In genomic region chr19:29984208-29985005, GRCm38 (mm10) we compare ENCODE assay signal across 11 mouse cellular contexts. TPM values are rescaled to one million over a fixed set of nuclear protein-coding genes. Genes with fewer than 3 reads are reported as not detected.
A peak's percentile ranks its signal among the peaks of the same experiment; 100 is the strongest.
DNase-seq lines count a peak whose midpoint lies in the region; ATAC-seq and TF ChIP-seq lines count a peak whose summit lies in the region.
"Had no signal": no experiment of that assay in that cellular context is flagged by ENCODE, and none has a peak within 500 bp of the region (broad histone marks: within the 10 kb centered on the region; RNA-seq: fewer than 3 reads in every experiment).

No protein-coding gene starts in this region.

- TF ChIP-seq CTCF in liver, postnatal 0 days (IDR thresholded peaks at IDR 0.05; ENCODE audit: low read depth): no peak

- peak; percentile 29 for DNase-seq in liver, postnatal 0 days
- DNase-seq in liver, embryonic 11.5 days (ENCODE audit: low spot score): no peak
- DNase-seq in adrenal gland, adult 8-10 months: peak; percentile 50
- peak; percentile 91 to 94 for DNase-seq in kidney, adult 8-10 months
- DNase-seq in testis, postnatal 10 days (ENCODE audit: low spot score): peak; percentile 76
- no peak for DNase-seq in thymus, postnatal 25 days
- DNase-seq in MN1 (ENCODE audit: low spot score): no peak
- DNase-seq: gastrocnemius, postnatal 25 days had no signal

- no peak overlapping the region for H3K4me2 ChIP-seq in liver, postnatal 0 days (ENCODE audit: low read depth, low read length)
- H3K4me2 ChIP-seq in liver, embryonic 11.5 days: no peak overlapping the region
- H3K4me2 ChIP-seq: limb, embryonic 12.5 days had no signal

- WGBS in liver, postnatal 0 days (ENCODE audit: insufficient replicate concordance): 71% methylated on average over 16 of the region's 16 CpGs
- WGBS in liver, embryonic 11.5 days: 77% methylated on average over 16 of the region's 16 CpGs

- no peak for ATAC-seq in liver, postnatal 0 days
- ATAC-seq in liver, embryonic 11.5 days (replicated peaks; ENCODE audit: low FRiP score): no peak

- no peak overlapping the region for H3K4me3 ChIP-seq in liver, postnatal 0 days (ENCODE audit: low read depth, low read length)
- no peak overlapping the region for H3K4me3 ChIP-seq in liver, embryonic 11.5 days (ENCODE audit: low read depth, low read length)
- H3K4me3 ChIP-seq: limb, embryonic 12.5 days had no signal

- H3K4me1 ChIP-seq in liver, postnatal 0 days (ENCODE audit: insufficient read depth): no peaks in the 10 kb centered on the region
- no peaks in the 10 kb centered on the region for H3K4me1 ChIP-seq in liver, embryonic 11.5 days (replicated peaks; ENCODE audit: control insufficient read depth, insufficient read depth, low read length)
- H3K4me1 ChIP-seq: limb, embryonic 12.5 days had no signal

- H3K27ac ChIP-seq in liver, postnatal 0 days (ENCODE audit: low read depth): no peak overlapping the region
- H3K27ac ChIP-seq in liver, embryonic 11.5 days (ENCODE audit: low read depth, low read length): no peak overlapping the region
- H3K27ac ChIP-seq: limb, embryonic 12.5 days; macrophage had no signal

- no peak for TF ChIP-seq EP300 in liver, postnatal 0 days (IDR thresholded peaks at IDR 0.05; ENCODE audit: low read depth)

- H3K36me3 ChIP-seq in liver, postnatal 0 days (replicated peaks; ENCODE audit: insufficient read depth, low read length): no peaks in the 10 kb centered on the region
- H3K36me3 ChIP-seq in liver, embryonic 11.5 days (ENCODE audit: control insufficient read depth, insufficient read depth, low read length): no peaks in the 10 kb centered on the region
- H3K36me3 ChIP-seq: limb, embryonic 12.5 days had no signal

- H3K27me3 ChIP-seq in liver, postnatal 0 days (ENCODE audit: insufficient read depth, low read length): no peaks in the 10 kb centered on the region
- no peaks in the 10 kb centered on the region for H3K27me3 ChIP-seq in liver, embryonic 11.5 days (replicated peaks; ENCODE audit: control insufficient read depth, insufficient read depth, low read length)
- H3K27me3 ChIP-seq: limb, embryonic 12.5 days had no signal

- H3K9me3 ChIP-seq in liver, postnatal 0 days (ENCODE audit: low read length): no peaks in the 10 kb centered on the region
- H3K9me3 ChIP-seq in liver, embryonic 11.5 days (ENCODE audit: control insufficient read depth, low read length): no peaks in the 10 kb centered on the region
- H3K9me3 ChIP-seq: limb, embryonic 12.5 days had no signal

- H3K9ac ChIP-seq in liver, postnatal 0 days (replicated peaks): no peak overlapping the region
- no peak overlapping the region for H3K9ac ChIP-seq in liver, embryonic 11.5 days (ENCODE audit: low read depth, low read length)
- H3K9ac ChIP-seq: limb, embryonic 12.5 days had no signal

RNA-seq across cellular contexts. Expression of gene Trpd52l3, which starts 19.2 kb away (rescaled TPM):
- not detected in 2 replicates for polyA plus RNA-seq in liver, postnatal 0 days (2015; fragmentation: Nextera tagmentation; extraction: Ambion mirVana)
- not detected in 2 replicates for polyA plus RNA-seq in liver, embryonic 11.5 days (2014; fragmentation: Nextera tagmentation; extraction: Ambion mirVana)
- total RNA-seq in adrenal gland, adult 8-10 months (2022): not detected
- total RNA-seq: gastrocnemius, postnatal 25 days; heart, postnatal 14 days had no signal
- polyA plus RNA-seq: limb, embryonic 12.5 days; macrophage had no signal

RNA-seq across cellular contexts. Expression of gene Uhrf2, which starts 45.9 kb away (rescaled TPM):
- polyA plus RNA-seq in liver, postnatal 0 days (2015; fragmentation: Nextera tagmentation; extraction: Ambion mirVana): 18.4 and 19.8 TPM in 2 replicates
- polyA plus RNA-seq in liver, embryonic 11.5 days (2014; fragmentation: Nextera tagmentation; extraction: Ambion mirVana): 58.6 and 65.9 TPM in 2 replicates
- total RNA-seq in adrenal gland, adult 8-10 months (2022): 10 to 100 TPM; 35.5 to 48.4 (median 42.5) TPM

RNA-seq across cellular contexts. Expression of gene Il33, which starts 59.5 kb away (rescaled TPM):
- polyA plus RNA-seq in liver, postnatal 0 days (2015; fragmentation: Nextera tagmentation; extraction: Ambion mirVana): 1.3 and 1.6 TPM in 2 replicates
- polyA plus RNA-seq in liver, embryonic 11.5 days (2014; fragmentation: Nextera tagmentation; extraction: Ambion mirVana): 0.27 and 0.31 TPM in 2 replicates
- 10 to 100 TPM; 22.6 to 38.7 (median 25.2) TPM for total RNA-seq in adrenal gland, adult 8-10 months (2022)
- polyA plus RNA-seq: macrophage had no signal

Comparison
In these comparisons a context has a peak if more than half of its experiments do, and no peak if none do; other contexts are left out.
1. DNase-seq: peak in liver, postnatal 0 days (single experiment), adrenal gland, adult 8-10 months (single experiment), kidney, adult 8-10 months (2 of 2) and testis, postnatal 10 days (single experiment); none in liver, embryonic 11.5 days (single experiment), thymus, postnatal 25 days (single experiment) and MN1 (single experiment).